Mouse (Mus musculus) embryo, embryonic 9.5 days (tissue): ENCODE results near the gene Josd2.

Source experiments
- DNase-seq: peaks from one replicate; pipeline ENCODE4 v3.0.0-alpha.2; 2017; ENCODE audit errors: extremely low spot score

The Josd2 gene

GRCm38 (mm10) chr7:44472558-44472885 is 4.7 kb downstream of the Josd2 start:
- no peak for DNase-seq

- DNase-seq: no peak
Measured at GRCm38 (mm10) chr7:44472961-44473646, 5.3 kb downstream of the Josd2 start.

- DNase-seq: no peak
Measured at GRCm38 (mm10) chr7:44474419-44474818, 6.6 kb downstream of the Josd2 start.

GRCm38 (mm10) chr7:44475046-44475614 is 7.3 kb downstream of the Josd2 start:
- DNase-seq: no peak

GRCm38 (mm10) chr7:44482836-44483435 is 15.2 kb downstream of the Josd2 start:
- DNase-seq: no peak

GRCm38 (mm10) chr7:44484109-44484508 is 16.3 kb downstream of the Josd2 start:
- no peak for DNase-seq

- DNase-seq: peak; percentile 77
Measured at GRCm38 (mm10) chr7:44484841-44485571, 17.2 kb downstream of the Josd2 start.

GRCm38 (mm10) chr7:44485572-44486195 is 17.9 kb downstream of the Josd2 start:
- DNase-seq: no peak

GRCm38 (mm10) chr7:44486927-44487575 is 19.3 kb downstream of the Josd2 start:
- DNase-seq: no peak

GRCm38 (mm10) chr7:44487936-44488335 is 20.2 kb downstream of the Josd2 start:
- DNase-seq: no peak

GRCm38 (mm10) chr7:44488545-44488944 is 20.8 kb downstream of the Josd2 start:
- no peak for DNase-seq

GRCm38 (mm10) chr7:44490281-44490680 is 22.5 kb downstream of the Josd2 start:
- no peak for DNase-seq

- DNase-seq: no peak
Measured at GRCm38 (mm10) chr7:44491391-44491790, 23.6 kb downstream of the Josd2 start.

- no peak for DNase-seq
Measured at GRCm38 (mm10) chr7:44492166-44492826, 24.5 kb downstream of the Josd2 start.

GRCm38 (mm10) chr7:44494681-44495080 is 26.9 kb downstream of the Josd2 start:
- DNase-seq: no peak

GRCm38 (mm10) chr7:44495086-44495485 is 27.3 kb downstream of the Josd2 start:
- no peak for DNase-seq

GRCm38 (mm10) chr7:44495992-44496770 is 28.4 kb downstream of the Josd2 start, which contains the start of the genes Emc10 and Fam71e1:
Gene Emc10, minus strand, starts transcription at chr7:44496529.
Gene Fam71e1, plus strand, starts transcription at chr7:44496581.
- DNase-seq: peak; percentile 99

GRCm38 (mm10) chr7:44496771-44497109 is 29.0 kb downstream of the Josd2 start:
- no peak for DNase-seq

GRCm38 (mm10) chr7:44497361-44498055 is 29.7 kb downstream of the Josd2 start:
- DNase-seq: no peak

- DNase-seq: no peak
Measured at GRCm38 (mm10) chr7:44498922-44499321, 31.1 kb downstream of the Josd2 start.
